Mouse (Mus musculus): ENCODE data around the gene Limch1. TPM values are rescaled to one million over a fixed set of nuclear protein-coding genes. Genes with fewer than 3 reads are reported as not detected.

The Limch1 gene
- polyA plus RNA-seq, 1 experiment from 2014 or later, result 41.5 TPM

GRCm38 (mm10) chr5:66980862-66981261, 235.2 kb downstream of the Limch1 start:
- no peak for ATAC-seq (ENCODE audit: low FRiP score, low read depth)
- no peak overlapping the region for H3K4me2 ChIP-seq (replicated peaks)
- no peak overlapping the region for H3K4me3 ChIP-seq
- no peaks in the 10 kb centered on the region for H3K9me3 ChIP-seq
- H3K36me3 ChIP-seq, result no peaks in the 10 kb centered on the region
- 0 out of 2 replicates have a peak, but pooled peaks cover 3% of the 10 kb centered on the region for H3K4me1 ChIP-seq
- WGBS, result 88% methylated on average over 4 of the region's 4 CpGs
- H3K27me3 ChIP-seq, result no peaks in the 10 kb centered on the region
- H3K9ac ChIP-seq (replicated peaks), result no peak overlapping the region
- H3K27ac ChIP-seq (replicated peaks), result no peak overlapping the region

GRCm38 (mm10) chr5:66983104-66983503, 237.5 kb downstream of the Limch1 start:
- H3K4me3 ChIP-seq, result no peak overlapping the region
- 0 out of 2 replicates have a peak, but pooled peaks cover 6% of the 10 kb centered on the region for H3K4me1 ChIP-seq
- no peak overlapping the region for H3K27ac ChIP-seq (replicated peaks)
- no peaks in the 10 kb centered on the region for H3K27me3 ChIP-seq
- H3K36me3 ChIP-seq, result 0 out of 2 replicates have a peak, but pooled peaks cover 4% of the 10 kb centered on the region
- H3K4me2 ChIP-seq (replicated peaks), result no peak overlapping the region
- no peak overlapping the region for H3K9ac ChIP-seq (replicated peaks)
- no peak for ATAC-seq (ENCODE audit: low FRiP score, low read depth)
- H3K9me3 ChIP-seq, result no peaks in the 10 kb centered on the region
- 89% methylated on average over 5 of the region's 5 CpGs for WGBS

- no peak overlapping the region for H3K9ac ChIP-seq (replicated peaks)
- no peak overlapping the region for H3K4me2 ChIP-seq (replicated peaks)
- H3K4me3 ChIP-seq, result no peak overlapping the region
- WGBS, result 88% methylated on average over 4 of the region's 4 CpGs
- H3K27ac ChIP-seq (replicated peaks), result no peak overlapping the region
- 0 out of 2 replicates have a peak, but pooled peaks cover 5% of the 10 kb centered on the region for H3K4me1 ChIP-seq
- H3K36me3 ChIP-seq, result 0 out of 2 replicates have a peak, but pooled peaks cover 4% of the 10 kb centered on the region
- no peaks in the 10 kb centered on the region for H3K9me3 ChIP-seq
- no peaks in the 10 kb centered on the region for H3K27me3 ChIP-seq
- no peak for ATAC-seq (ENCODE audit: low FRiP score, low read depth)
Observed at GRCm38 (mm10) chr5:66988926-66989325, 243.3 kb downstream of the Limch1 start.

- Histone ChIP-seq H3K36me3 (0 out of 2 replicates have a peak, but pooled peaks cover 4% of the 10 kb centered on the region), H3K9ac (replicated peaks) (no peak overlapping the region), H3K4me2 (replicated peaks) (no peak overlapping the region), H3K9me3 (no peaks in the 10 kb centered on the region), H3K4me3 (no peak overlapping the region), H3K27me3 (no peaks in the 10 kb centered on the region), H3K27ac (replicated peaks) (no peak overlapping the region), H3K4me1 (0 out of 2 replicates have a peak, but pooled peaks cover 5% of the 10 kb centered on the region)
- ATAC-seq (ENCODE audit: low FRiP score, low read depth), result no peak
- 84% methylated on average over 7 of the region's 7 CpGs for WGBS
Observed at GRCm38 (mm10) chr5:66989531-66989930, 243.9 kb downstream of the Limch1 start.

GRCm38 (mm10) chr5:66992401-66992800, 246.8 kb downstream of the Limch1 start:
- WGBS, result 83% methylated on average over 7 of the region's 7 CpGs
- H3K36me3 ChIP-seq, result 0 out of 2 replicates have a peak, but pooled peaks cover 4% of the 10 kb centered on the region
- no peak overlapping the region for H3K9ac ChIP-seq (replicated peaks)
- no peak overlapping the region for H3K27ac ChIP-seq (replicated peaks)
- peaks cover 6% of the 10 kb centered on the region; the same call in 1 of the 2 replicates for H3K27me3 ChIP-seq
- no peak overlapping the region for H3K4me2 ChIP-seq (replicated peaks)
- peaks cover 15% of the 10 kb centered on the region for H3K4me1 ChIP-seq
- no peaks in the 10 kb centered on the region for H3K9me3 ChIP-seq
- no peak for ATAC-seq (ENCODE audit: low FRiP score, low read depth)
- H3K4me3 ChIP-seq, result no peak overlapping the region

DNA sequence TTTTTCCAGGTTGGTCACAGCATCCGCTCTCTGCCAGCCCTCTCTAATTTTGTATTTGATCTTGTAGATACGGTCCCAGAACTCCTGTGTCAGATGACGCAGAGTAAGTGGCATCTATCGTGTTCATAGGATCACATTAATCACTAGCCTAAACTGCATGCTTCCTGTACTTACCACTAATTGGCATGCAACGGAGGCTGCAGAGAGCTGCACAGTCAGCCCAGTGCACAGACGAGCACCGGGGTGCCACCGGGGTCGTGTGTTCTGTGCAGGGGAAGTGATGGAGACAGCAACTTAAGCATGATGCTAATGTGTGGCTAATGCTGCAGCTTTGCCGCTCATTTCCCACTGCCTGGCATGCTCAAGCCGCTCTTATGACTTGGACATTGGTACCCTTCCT, 247.4 kb downstream of the Limch1 start:
- Histone ChIP-seq H3K4me3 (no peak overlapping the region), H3K4me2 (replicated peaks) (no peak overlapping the region), H3K9ac (replicated peaks) (no peak overlapping the region), H3K9me3 (no peaks in the 10 kb centered on the region), H3K27me3 (peaks cover 10% of the 10 kb centered on the region), H3K4me1 (peaks cover 18% of the 10 kb centered on the region), H3K27ac (replicated peaks) (no peak overlapping the region), H3K36me3 (no peaks in the 10 kb centered on the region)
- WGBS, result 73% methylated on average over 11 of the region's 11 CpGs
- no peak for ATAC-seq (ENCODE audit: low FRiP score, low read depth)

DNA sequence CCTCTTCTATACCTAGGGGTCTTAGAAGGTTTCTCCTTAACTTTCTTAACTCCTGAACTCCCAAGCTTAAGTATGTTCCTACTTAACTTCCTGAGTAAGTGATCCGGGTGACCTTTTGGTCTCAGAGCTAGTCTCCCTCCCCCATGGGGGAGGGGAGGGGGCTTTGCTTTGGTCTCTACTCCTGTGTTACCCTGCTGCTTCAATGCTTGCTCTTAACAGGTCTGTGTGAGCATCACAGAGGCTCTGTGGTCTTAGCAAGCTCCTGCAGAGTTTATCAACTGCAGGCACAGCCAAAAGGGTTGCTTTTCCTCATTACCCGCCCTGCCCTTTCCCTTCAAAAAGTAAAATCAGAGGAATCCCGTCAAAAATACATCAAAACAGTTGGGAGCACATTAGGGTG, 250.5 kb downstream of the Limch1 start:
- H3K4me1 ChIP-seq, result peaks cover 19% of the 10 kb centered on the region
- no peak overlapping the region for H3K4me3 ChIP-seq
- H3K9me3 ChIP-seq, result no peaks in the 10 kb centered on the region
- WGBS, result 14% methylated on average over 3 of the region's 3 CpGs
- no peak for ATAC-seq (ENCODE audit: low FRiP score, low read depth)
- H3K36me3 ChIP-seq, result no peaks in the 10 kb centered on the region
- no peak overlapping the region for H3K4me2 ChIP-seq (replicated peaks)
- no peak overlapping the region for H3K27ac ChIP-seq (replicated peaks)
- peaks cover 14% of the 10 kb centered on the region for H3K27me3 ChIP-seq
- no peak overlapping the region for H3K9ac ChIP-seq (replicated peaks)

GRCm38 (mm10) chr5:66996886-66997599, 251.4 kb downstream of the Limch1 start:
- H3K9me3 ChIP-seq, result no peaks in the 10 kb centered on the region

DNA sequence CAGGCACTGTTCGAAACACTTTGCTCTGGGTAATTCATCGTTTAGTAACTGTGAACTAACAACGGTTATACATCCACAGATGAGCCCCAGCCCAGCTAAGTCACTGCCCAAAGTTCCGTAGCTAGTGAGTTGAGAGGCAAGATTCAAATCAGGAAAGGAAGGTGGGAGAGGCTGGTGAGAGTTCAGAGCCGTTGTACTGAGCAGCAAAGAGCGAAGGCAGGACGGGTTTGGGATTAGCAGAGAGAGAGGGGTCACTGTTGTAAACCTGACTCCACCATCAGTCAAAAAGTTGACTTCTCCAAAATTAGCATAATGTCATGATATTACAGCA, 251.9 kb downstream of the Limch1 start:
- WGBS, result 14% methylated on average over 7 of the region's 7 CpGs
- Histone ChIP-seq H3K27ac (replicated peaks) (0 out of 2 replicates have a peak overlapping the region, but pooled peaks have one; percentile 69), H3K9me3 (no peaks in the 10 kb centered on the region), H3K36me3 (peaks cover under 1% of the 10 kb centered on the region; the same call in 1 of the 2 replicates), H3K9ac (replicated peaks) (peak overlapping the region; percentile 65; the same call in 1 of the 2 replicates), H3K4me1 (peaks cover 19% of the 10 kb centered on the region), H3K27me3 (peaks cover 14% of the 10 kb centered on the region), H3K4me2 (replicated peaks) (peak overlapping the region; percentile 68), H3K4me3 (peak overlapping the region; percentile 45)
- ATAC-seq (ENCODE audit: low FRiP score, low read depth), result no peak; the same call in 1 of the 2 replicates

More at GRCm38 (mm10) chr5:66996886-66997599, 251.4 kb downstream of the Limch1 start:
- ATAC-seq (ENCODE audit: low FRiP score, low read depth), result peak; percentile 89
- peaks cover 19% of the 10 kb centered on the region for H3K4me1 ChIP-seq
- H3K27me3 ChIP-seq, result peaks cover 14% of the 10 kb centered on the region
- H3K4me2 ChIP-seq (replicated peaks), result peak overlapping the region; percentile 68
- peak overlapping the region; percentile 69 for H3K27ac ChIP-seq (replicated peaks)
- 2% methylated on average over 33 of the region's 33 CpGs for WGBS
- H3K4me3 ChIP-seq, result peak overlapping the region; percentile 45
- H3K9ac ChIP-seq (replicated peaks), result peak overlapping the region; percentile 65
- no peaks in the 10 kb centered on the region for H3K36me3 ChIP-seq

GRCm38 (mm10) chr5:66998341-66998740, 252.7 kb downstream of the Limch1 start:
- no peak overlapping the region for H3K9ac ChIP-seq (replicated peaks)
- H3K4me3 ChIP-seq, result no peak overlapping the region
- H3K4me1 ChIP-seq, result peaks cover 17% of the 10 kb centered on the region
- H3K9me3 ChIP-seq, result no peaks in the 10 kb centered on the region
- no peak for ATAC-seq (ENCODE audit: low FRiP score, low read depth)
- H3K36me3 ChIP-seq, result peaks cover 6% of the 10 kb centered on the region; the same call in 1 of the 2 replicates
- 73% methylated on average over 6 of the region's 6 CpGs for WGBS
- H3K27me3 ChIP-seq, result peaks cover 14% of the 10 kb centered on the region
- H3K27ac ChIP-seq (replicated peaks), result no peak overlapping the region
- H3K4me2 ChIP-seq (replicated peaks), result no peak overlapping the region

- H3K9me3 ChIP-seq, result no peaks in the 10 kb centered on the region
- no peak overlapping the region for H3K27ac ChIP-seq (replicated peaks)
- no peak for ATAC-seq (ENCODE audit: low FRiP score, low read depth)
- H3K4me3 ChIP-seq, result no peak overlapping the region
- H3K36me3 ChIP-seq, result peaks cover 6% of the 10 kb centered on the region; the same call in 1 of the 2 replicates
- peaks cover 8% of the 10 kb centered on the region for H3K4me1 ChIP-seq
- H3K4me2 ChIP-seq (replicated peaks), result no peak overlapping the region
- WGBS, result 98% methylated on average over 6 of the region's 6 CpGs
- peaks cover 8% of the 10 kb centered on the region for H3K27me3 ChIP-seq
- H3K9ac ChIP-seq (replicated peaks), result no peak overlapping the region
Observed at GRCm38 (mm10) chr5:67002346-67002745, 256.7 kb downstream of the Limch1 start.

DNA sequence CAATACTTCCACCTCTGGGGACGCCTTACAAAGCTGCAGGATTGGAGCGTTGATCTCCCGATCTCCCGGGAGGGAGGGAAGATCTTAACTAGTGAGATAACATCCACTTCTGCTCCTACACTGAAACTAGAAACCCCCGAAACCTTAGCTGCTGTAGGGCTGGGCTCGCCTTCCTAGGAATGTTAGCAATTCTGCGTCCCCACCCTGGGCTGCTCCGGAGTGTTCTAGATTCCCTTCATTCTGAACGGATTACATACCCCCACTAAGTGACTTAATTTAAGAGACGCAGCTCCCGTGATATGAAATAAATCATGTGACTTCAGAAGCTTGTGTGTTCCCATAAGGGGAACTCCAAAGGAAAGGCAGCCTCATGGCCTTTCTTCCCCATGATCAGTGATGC, 259.0 kb downstream of the Limch1 start:
- no peak overlapping the region for H3K4me3 ChIP-seq
- peaks cover 16% of the 10 kb centered on the region; the same call in 1 of the 2 replicates for H3K36me3 ChIP-seq
- H3K4me2 ChIP-seq (replicated peaks), result no peak overlapping the region
- H3K27me3 ChIP-seq, result no peaks in the 10 kb centered on the region
- H3K9ac ChIP-seq (replicated peaks), result no peak overlapping the region
- 76% methylated on average over 11 of the region's 11 CpGs for WGBS
- H3K9me3 ChIP-seq, result no peaks in the 10 kb centered on the region
- no peaks in the 10 kb centered on the region for H3K4me1 ChIP-seq
- H3K27ac ChIP-seq (replicated peaks), result no peak overlapping the region
- ATAC-seq (ENCODE audit: low FRiP score, low read depth), result no peak
